ENCODE assay signal across 20 mouse cellular contexts in genomic region chr1:180559454-180559853, GRCm38 (mm10).
"Had no signal": no experiment of that assay in that cellular context is flagged by ENCODE, and none has a peak within 500 bp of the region (broad histone marks: within the 10 kb centered on the region; RNA-seq: fewer than 3 reads in every experiment).

No protein-coding gene starts in this region.

- H3K4me1 ChIP-seq: neural tube, embryonic 12.5 days had no signal

- H3K27me3 ChIP-seq: limb, embryonic 15.5 days; neural tube, embryonic 15.5 days had no signal

- DNase-seq: kidney, adult 2 months; kidney, postnatal 25 days; layer of hippocampus, adult 9-11 months; liver, postnatal 0 days; lung, embryonic 14.5 days; right cerebral cortex, adult 18-20 months; right cerebral cortex, postnatal 14 days; right cerebral cortex, postnatal 4 days; thymus, adult 18-20 months; thymus, postnatal 36 days had no signal

- H3K4me3 ChIP-seq: layer of hippocampus, adult 2 months; limb, embryonic 15.5 days; neural tube, embryonic 12.5 days; neural tube, embryonic 15.5 days had no signal

- ATAC-seq: intestine, postnatal 0 days; liver, postnatal 0 days; lung, postnatal 0 days had no signal

- H3K9ac ChIP-seq: limb, embryonic 15.5 days; liver, embryonic 14.5 days; liver, postnatal 0 days; lung, embryonic 14.5 days; neural tube, embryonic 12.5 days; neural tube, embryonic 15.5 days had no signal

- H3K4me2 ChIP-seq: limb, embryonic 15.5 days; liver, embryonic 11.5 days; lung, embryonic 14.5 days; neural tube, embryonic 12.5 days; neural tube, embryonic 15.5 days had no signal

- H3K9me3 ChIP-seq: limb, embryonic 15.5 days; neural tube, embryonic 12.5 days; neural tube, embryonic 15.5 days had no signal

- H3K36me3 ChIP-seq: limb, embryonic 15.5 days; neural tube, embryonic 12.5 days; neural tube, embryonic 15.5 days had no signal

- H3K27ac ChIP-seq: kidney, postnatal 0 days; layer of hippocampus, adult 2 months; limb, embryonic 15.5 days; liver, embryonic 14.5 days; macrophage; neural tube, embryonic 12.5 days; neural tube, embryonic 15.5 days had no signal
